Mouse (Mus musculus): ENCODE results near the gene Sult6b2.

GRCm38 (mm10) chr6:142799704-142800374 is 4.5 kb downstream of the Sult6b2 start:
- no peak for TF ChIP-seq POLR2A (IDR thresholded peaks at IDR 0.05; ENCODE audit: borderline replicate concordance, low read depth, low read length)
- TF ChIP-seq CTCF (IDR thresholded peaks at IDR 0.05; ENCODE audit: low read depth, low read length) = no peak

Data from bone marrow macrophage, adult 2 months (primary cell).